Mouse (Mus musculus) CH12.LX (cell line): ENCODE data around the gene Ly6g. TPM values are rescaled to one million over a fixed set of nuclear protein-coding genes. Genes with fewer than 3 reads are reported as not detected.
A peak's percentile ranks its signal among the peaks of the same experiment; 100 is the strongest.

ENCODE experiments used
- DNase-seq: peaks from one replicate; pipeline ENCODE4 v3.0.0-alpha.2; 2013; ENCODE audit errors: extremely low read depth
- H3K27ac ChIP-seq: 2 replicates; pipeline ENCODE4 v1.5.1; 2012; ENCODE audit warnings: low read depth, mild to moderate bottlenecking, control low read depth, moderate library complexity; ENCODE audit not compliant: insufficient read depth
- H3K27me3 ChIP-seq: replicated peaks from 2 replicates; pipeline ENCODE3; 2012; ENCODE audit warnings: inconsistent platforms
- H3K36me3 ChIP-seq, 2 experiments: replicated peaks in 1 of 2; 2 replicates each; pipeline versions ENCODE3 to v1.6.1; 2012; ENCODE audit warnings: inconsistent platforms in 1 of 2, low read length in 1 of 2, mild to moderate bottlenecking in 1 of 2, mixed read lengths in 1 of 2, moderate library complexity in 1 of 2; ENCODE audit not compliant: control insufficient read depth in 1 of 2, insufficient read depth in 1 of 2
- H3K4me1 ChIP-seq, 2 experiments: 2 replicates each; pipeline ENCODE4 v1.6.1; 2012; ENCODE audit warnings: inconsistent platforms in 1 of 2, moderate library complexity in 1 of 2; ENCODE audit not compliant: insufficient read depth in 2 of 2, control insufficient read depth in 1 of 2
- H3K4me2 ChIP-seq: 2 replicates; pipeline ENCODE4 v1.6.1; 2012; ENCODE audit warnings: low read depth, mild to moderate bottlenecking, control low read depth; ENCODE audit not compliant: poor library complexity, insufficient read depth, severe bottlenecking
- H3K4me3 ChIP-seq, 3 experiments: fragments of 150-350 bp in 1 of 3; sonication (generic) in 1 of 3; replicated peaks in 1 of 3; 2 replicates each; pipeline versions ENCODE3 to v1.5.1; 2011 to 2012; ENCODE audit warnings: low read depth in 2 of 3, low read length in 2 of 3, mild to moderate bottlenecking in 2 of 3, moderate library complexity in 2 of 3, control low read depth in 1 of 3, improper control_type of control experiment in 1 of 3, inconsistent platforms in 1 of 3, mixed read lengths in 1 of 3; ENCODE audit not compliant: poor library complexity in 1 of 3
- H3K79me2 ChIP-seq: replicated peaks from 2 replicates; pipeline ENCODE4 v1.6.1; 2012; ENCODE audit warnings: mild to moderate bottlenecking, moderate library complexity; ENCODE audit not compliant: control insufficient read depth, poor library complexity, insufficient read depth, severe bottlenecking; ENCODE audit errors: extremely low read depth
- H3K9ac ChIP-seq: 2 replicates; pipeline ENCODE4 v1.6.1; 2012; ENCODE audit warnings: low read depth, mild to moderate bottlenecking, control low read depth, moderate library complexity; ENCODE audit not compliant: insufficient read depth
- H3K9me3 ChIP-seq: replicated peaks from 2 replicates; pipeline ENCODE3; 2012; ENCODE audit warnings: low read length, inconsistent platforms, mixed read lengths
- CTCF ChIP-seq, 2 experiments: IDR thresholded peaks in 1 of 2; conservative IDR thresholded peaks in 1 of 2; 2 replicates each; pipeline ENCODE4 v1.5.1; 2011 to 2012; ENCODE audit warnings: low read depth in 2 of 2, low read length in 2 of 2, improper control_type of control experiment in 1 of 2, inconsistent platforms in 1 of 2, mild to moderate bottlenecking in 1 of 2, moderate library complexity in 1 of 2
- GABPA ChIP-seq: IDR thresholded peaks from 2 replicates; pipeline ENCODE4 v1.6.1; 2012; ENCODE audit warnings: low read depth, low read length, improper control_type of control experiment, inconsistent platforms; ENCODE audit not compliant: insufficient replicate concordance
- HCFC1 ChIP-seq: IDR thresholded peaks from 2 replicates; pipeline ENCODE4 v1.6.1; 2012; ENCODE audit warnings: low read depth, mild to moderate bottlenecking, inconsistent platforms, low read length, improper control_type of control experiment
- IRF4 ChIP-seq: IDR thresholded peaks from 2 replicates; pipeline ENCODE4 v1.6.1; 2014; ENCODE audit warnings: low read depth, mild to moderate bottlenecking, inconsistent platforms, low read length, improper control_type of control experiment
- JUN ChIP-seq: IDR thresholded peaks from 2 replicates; pipeline ENCODE4 v1.6.1; 2011; ENCODE audit warnings: low read depth, mild to moderate bottlenecking, low read length, improper control_type of control experiment, moderate library complexity; ENCODE audit not compliant: insufficient read depth
- MAX ChIP-seq: IDR thresholded peaks from 2 replicates; pipeline ENCODE4 v1.6.1; 2011; ENCODE audit warnings: low read length, improper control_type of control experiment
- POLR2AphosphoS2 ChIP-seq: IDR thresholded peaks from 2 replicates; pipeline ENCODE4 v1.6.1; 2011; ENCODE audit warnings: low read depth, low read length, improper control_type of control experiment
- RAD21 ChIP-seq: IDR thresholded peaks from 2 replicates; pipeline ENCODE4 v1.6.1; 2011; ENCODE audit warnings: low read depth, mild to moderate bottlenecking, low read length, improper control_type of control experiment, moderate library complexity
- SMC3 ChIP-seq: IDR thresholded peaks from 2 replicates; pipeline ENCODE4 v1.6.1; 2011; ENCODE audit warnings: low read depth, low read length, improper control_type of control experiment
- UBTF ChIP-seq: IDR thresholded peaks from 2 replicates; pipeline ENCODE4 v1.6.1; 2012; ENCODE audit warnings: low read depth, mild to moderate bottlenecking, inconsistent platforms, low read length, improper control_type of control experiment, moderate library complexity
- USF2 ChIP-seq: conservative IDR thresholded peaks from 2 replicates; pipeline ENCODE4 v1.6.1; 2011; ENCODE audit warnings: low read depth, low read length, improper control_type of control experiment
- dilution Hi-C: fragments of 300-500 bp; cut with MboI; formaldehyde crosslinking; loops from 2 replicates; pipeline ENCODE4 v1.14.3; 2020; ENCODE audit warnings: low sequenced_read_pairs; ENCODE audit not compliant: extremely low pct_unique_long_range_greater_than_20kb, extremely low pct_ligation_motif_present
- in situ Hi-C: fragments of 300-500 bp; cut with MboI; formaldehyde crosslinking; loops from 3 replicates; pipeline ENCODE4 v1.14.3; 2019; ENCODE audit warnings: low sequenced_read_pairs, low pct_ligation_motif_present, low pct_unique_long_range_greater_than_20kb, mixed read lengths
- polyA plus RNA-seq: library from polyadenylated mRNA; unstranded; fragments of >175 nt; gene quantifications from 2 replicates; pipeline ENCODE4 v1.2.1, GENCODE M21; 2012; ENCODE audit warnings: low read depth; ENCODE audit not compliant: insufficient read length
- total RNA-seq, 2 experiments: library from RNA; depleted of rRNA; stranded (reverse); fragments of 300-350 nt in 1 of 2; fragments of >200 nt in 1 of 2; gene quantifications; 2 replicates each; pipeline ENCODE4 v1.2.3; 2012 to 2014

The Ly6g gene
- total and polyA plus RNA-seq, 3 experiments, result 0.17 TPM; not detected in 2

GRCm38 (mm10) chr15:75143735-75144134, 11.3 kb upstream of the Ly6g start:
- H3K36me3 ChIP-seq, result no peaks in the 10 kb centered on the region
- H3K27me3 ChIP-seq, result no peaks in the 10 kb centered on the region
- H3K4me2 ChIP-seq, result no peak overlapping the region
- dilution Hi-C loops (no loop called here), in situ Hi-C loops (no loop called here)
- H3K4me1 ChIP-seq, result no peaks in the 10 kb centered on the region
- no peaks in the 10 kb centered on the region for H3K9me3 ChIP-seq
- no peak overlapping the region for H3K9ac ChIP-seq
- H3K27ac ChIP-seq, result no peak overlapping the region
- peak; percentile 37 for DNase-seq
- no peak overlapping the region for H3K4me3 ChIP-seq
- no peaks in the 10 kb centered on the region for H3K79me2 ChIP-seq
- TF ChIP-seq HCFC1, result no peak
- peak; percentile 73 to 77 for TF ChIP-seq CTCF (conservative IDR thresholded peaks at IDR 0.05 in 1 of 2, IDR thresholded peaks at IDR 0.05 in 1 of 2; ENCODE audit: low read depth in 2 of 2, low read length in 2 of 2)
- TF ChIP-seq IRF4, result no peak
- TF ChIP-seq RAD21, result peak; percentile 36
- TF ChIP-seq SMC3, result peak; percentile 55
- TF ChIP-seq MAX, result no peak

GRCm38 (mm10) chr15:75153087-75153486, 2.0 kb upstream of the Ly6g start:
- dilution Hi-C loops (no loop called here), in situ Hi-C loops (no loop called here)
- no peaks in the 10 kb centered on the region for H3K79me2 ChIP-seq
- H3K4me1 ChIP-seq, result no peaks in the 10 kb centered on the region
- no peak overlapping the region for H3K27ac ChIP-seq
- no peak overlapping the region for H3K4me3 ChIP-seq
- no peak for TF ChIP-seq POLR2AphosphoS2
- no peak overlapping the region for H3K9ac ChIP-seq
- no peak for DNase-seq
- H3K36me3 ChIP-seq, result no peaks in the 10 kb centered on the region
- H3K27me3 ChIP-seq, result no peaks in the 10 kb centered on the region
- no peaks in the 10 kb centered on the region for H3K9me3 ChIP-seq
- no peak overlapping the region for H3K4me2 ChIP-seq

- peaks cover 2% of the 10 kb centered on the region for H3K9me3 ChIP-seq
- TF ChIP-seq JUN, result no peak
- no peak for TF ChIP-seq UBTF
- no peak for TF ChIP-seq USF2
- no peak for TF ChIP-seq GABPA
- TF ChIP-seq, all 38 proteins: peak for 0
- Histone ChIP-seq H3K4me2 (no peak overlapping the region), H3K27me3 (no peaks in the 10 kb centered on the region), H3K9ac (no peak overlapping the region), H3K4me3 (no peak overlapping the region), H3K36me3 (no peaks in the 10 kb centered on the region), H3K27ac (no peak overlapping the region), H3K4me1 (no peaks in the 10 kb centered on the region), H3K79me2 (no peaks in the 10 kb centered on the region)
- DNase-seq, result no peak
- dilution Hi-C loops, result no loop called here
- in situ Hi-C loops, result no loop called here
Measured at GRCm38 (mm10) chr15:75157646-75158045, 2.6 kb downstream of the Ly6g start.
